Mouse (Mus musculus) hindbrain, postnatal 0 days (tissue): ENCODE results near the gene Zmym6. TPM values are rescaled to one million over a fixed set of nuclear protein-coding genes. Genes with fewer than 3 reads are reported as not detected.

Experiments used
- ATAC-seq: fragments of 200-750 bp; cut with Nextera tagmentation; 2 replicates; pipeline ENCODE4 v1.8.0; 2017; ENCODE audit warnings: mild to moderate bottlenecking, moderate TSS enrichment, moderate library complexity
- DNase-seq: peaks from one replicate; pipeline ENCODE4 v3.0.0-alpha.2; 2015; ENCODE audit warnings: low spot score
- H3K27ac ChIP-seq: fragments of 300-500 bp; sonication (generic); 2 replicates; pipeline ENCODE4 v1.5.1; 2014; ENCODE audit warnings: mild to moderate bottlenecking
- H3K27me3 ChIP-seq: fragments of 300-500 bp; sonication (generic); 2 replicates; pipeline ENCODE4 v1.6.1; 2014; ENCODE audit warnings: low read length, mixed read lengths; ENCODE audit not compliant: insufficient read depth
- H3K36me3 ChIP-seq: fragments of 300-500 bp; sonication (generic); 2 replicates; pipeline ENCODE4 v1.6.1; 2014; ENCODE audit warnings: low read length, mixed read lengths; ENCODE audit not compliant: insufficient read depth
- H3K4me1 ChIP-seq: fragments of 300-500 bp; sonication (generic); 2 replicates; pipeline ENCODE4 v1.6.1; 2014; ENCODE audit warnings: antibody characterized with exemption, low read length, mixed read lengths; ENCODE audit not compliant: insufficient read depth
- H3K4me2 ChIP-seq: fragments of 300-500 bp; sonication (generic); 2 replicates; pipeline ENCODE4 v1.6.1; 2014; ENCODE audit warnings: low read depth, mild to moderate bottlenecking, low read length, moderate library complexity, mixed read lengths
- H3K4me3 ChIP-seq: fragments of 300-500 bp; sonication (generic); 2 replicates; pipeline ENCODE4 v1.5.1; 2014; ENCODE audit warnings: low read length
- H3K9ac ChIP-seq: fragments of 300-500 bp; sonication (generic); replicated peaks from 2 replicates; pipeline ENCODE4 v1.6.1; 2014; ENCODE audit warnings: mild to moderate bottlenecking, low read length, moderate library complexity, mixed read lengths
- H3K9me3 ChIP-seq: fragments of 300-500 bp; sonication (generic); 2 replicates; pipeline ENCODE4 v1.6.1; 2016; ENCODE audit warnings: low read length, mixed read lengths
- CTCF ChIP-seq: IDR thresholded peaks from 2 replicates; pipeline ENCODE4 v1.5.1; 2016; ENCODE audit warnings: antibody characterized with exemption, control low read depth, low read depth
- WGBS: fragments of 180-500 bp; shearing (Covaris S2); extraction: QIAGEN DNeasy Blood & Tissue Kit; methylation state at CpG from one replicate; pipeline ENCODE4 v1.1.7; 2014; 5-methylcytosine and 5-hydroxymethylcytosine counted together
- polyA plus RNA-seq: library from polyadenylated mRNA; unstranded; fragments of >200 nt; fragmentation: Nextera tagmentation; extraction: Ambion mirVana; gene quantifications from 2 replicates; pipeline ENCODE4 v1.2.1, GENCODE M21; 2015
- total RNA-seq: library from RNA; depleted of rRNA; stranded (reverse); fragments of >200 nt; gene quantifications from 2 replicates; pipeline ENCODE4 v1.2.3, GENCODE M21; 2014

The Zmym6 gene
- total and polyA plus RNA-seq, 2 experiments from 2014 or later, result 18.3 to 20.6 TPM

DNA sequence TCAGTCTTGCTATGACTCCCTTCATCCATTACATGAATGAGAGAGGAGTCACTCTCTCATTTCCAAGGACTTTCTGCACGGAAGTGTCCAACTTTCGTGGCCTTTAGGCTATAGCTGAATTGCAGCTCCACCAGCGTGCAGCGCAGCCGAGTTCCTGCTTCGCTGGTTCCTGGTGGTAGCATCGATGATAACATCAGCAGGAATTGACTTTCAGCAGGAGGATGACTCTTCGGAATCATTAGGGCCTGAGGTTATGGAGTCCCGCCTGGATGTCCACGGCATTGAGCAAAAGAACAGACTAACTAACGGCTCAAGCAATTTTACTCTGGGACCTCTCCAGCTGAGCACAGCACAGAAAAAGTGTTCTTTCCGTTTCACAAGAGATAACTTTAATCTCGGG, 72.8 kb downstream of the Zmym6 start:
- DNase-seq, result no peak
- Histone ChIP-seq H3K4me1 (no peaks in the 10 kb centered on the region), H3K9me3 (peaks cover 4% of the 10 kb centered on the region; the same call in 1 of the 2 replicates), H3K4me2 (no peak overlapping the region), H3K9ac (no peak overlapping the region), H3K27ac (no peak overlapping the region), H3K27me3 (no peaks in the 10 kb centered on the region), H3K4me3 (no peak overlapping the region), H3K36me3 (no peaks in the 10 kb centered on the region)
- ATAC-seq, result no peak
- WGBS, result 82% methylated on average over 13 of the region's 13 CpGs
- TF ChIP-seq CTCF, result no peak

DNA sequence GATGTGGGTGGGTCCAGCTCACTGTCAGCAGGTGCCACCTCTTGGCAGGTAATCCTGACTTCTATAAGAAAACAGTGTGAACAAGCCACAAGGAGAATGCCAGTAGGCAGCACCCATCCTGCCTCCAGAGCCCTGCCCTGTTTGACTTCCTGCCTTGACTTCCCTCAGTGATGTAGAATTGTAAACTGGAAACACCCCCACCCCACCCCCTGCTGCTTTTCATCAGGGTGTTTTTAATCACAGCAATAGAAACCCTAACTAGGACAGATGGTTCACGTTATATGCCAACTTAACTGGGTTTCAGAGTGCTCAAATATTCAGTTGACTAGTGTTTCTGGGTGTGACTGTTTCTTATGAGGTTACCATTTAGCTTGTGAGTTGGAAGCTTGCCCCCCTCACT, 76.2 kb downstream of the Zmym6 start:
- H3K36me3 ChIP-seq, result no peaks in the 10 kb centered on the region
- H3K4me2 ChIP-seq, result no peak overlapping the region
- WGBS, result 66% methylated on average over 1 of the region's 1 CpGs
- no peak overlapping the region for H3K9ac ChIP-seq
- no peaks in the 10 kb centered on the region for H3K27me3 ChIP-seq
- ATAC-seq, result no peak
- no peak overlapping the region for H3K4me3 ChIP-seq
- TF ChIP-seq CTCF, result no peak
- DNase-seq, result no peak
- H3K9me3 ChIP-seq, result peaks cover 3% of the 10 kb centered on the region; the same call in 1 of the 2 replicates
- no peak overlapping the region for H3K27ac ChIP-seq
- no peaks in the 10 kb centered on the region for H3K4me1 ChIP-seq

DNA sequence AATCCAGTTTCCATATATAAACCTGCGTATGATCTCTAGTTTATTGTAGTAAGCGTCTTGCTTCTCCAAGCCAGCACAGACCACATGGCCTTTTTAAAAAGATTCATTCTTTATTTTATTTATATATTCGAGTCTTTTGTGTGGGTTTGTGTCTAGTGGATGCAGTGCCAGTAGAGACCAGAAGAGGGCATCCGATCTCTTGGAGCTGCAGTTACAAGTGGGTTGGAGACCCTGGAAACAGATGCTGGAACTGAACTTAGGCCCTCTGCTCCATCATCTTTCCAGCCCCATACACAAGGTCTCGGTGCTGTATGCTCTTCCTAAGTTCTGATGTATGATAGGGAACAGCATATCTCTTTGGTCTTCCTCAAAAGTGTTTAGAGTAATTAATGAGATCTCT, 78.6 kb downstream of the Zmym6 start:
- no peak overlapping the region for H3K9ac ChIP-seq
- no peak for DNase-seq
- TF ChIP-seq CTCF, result peak; percentile 39; the same call in 1 of the 2 replicates
- no peaks in the 10 kb centered on the region for H3K9me3 ChIP-seq
- ATAC-seq, result no peak
- H3K4me2 ChIP-seq, result no peak overlapping the region
- no peaks in the 10 kb centered on the region for H3K36me3 ChIP-seq
- 67% methylated on average over 5 of the region's 5 CpGs for WGBS
- H3K27me3 ChIP-seq, result no peaks in the 10 kb centered on the region
- no peak overlapping the region for H3K4me3 ChIP-seq
- no peaks in the 10 kb centered on the region for H3K4me1 ChIP-seq
- no peak overlapping the region for H3K27ac ChIP-seq

DNA sequence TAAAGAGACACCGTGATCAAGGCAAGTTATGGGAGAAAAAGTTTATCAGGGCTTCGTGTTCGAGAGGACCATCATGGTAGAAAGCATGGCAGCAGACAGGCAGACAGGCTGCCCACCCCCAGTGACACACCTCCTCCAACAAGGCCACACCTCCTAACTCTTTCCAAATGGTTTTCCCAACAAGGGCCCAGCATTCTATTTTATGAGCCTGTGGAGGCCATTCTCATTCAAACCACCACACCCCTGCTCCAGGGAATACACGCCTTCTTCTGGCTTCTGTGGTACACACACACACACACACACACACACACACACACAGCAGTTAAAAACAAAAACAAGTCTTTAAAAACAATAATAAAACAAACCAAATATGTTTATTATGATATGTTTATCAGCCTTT, 80.6 kb downstream of the Zmym6 start:
- no peak for TF ChIP-seq CTCF
- no peak overlapping the region for H3K4me3 ChIP-seq
- no peak overlapping the region for H3K4me2 ChIP-seq
- no peaks in the 10 kb centered on the region for H3K4me1 ChIP-seq
- 84% methylated on average over 4 of the region's 4 CpGs for WGBS
- no peaks in the 10 kb centered on the region for H3K27me3 ChIP-seq
- H3K36me3 ChIP-seq, result no peaks in the 10 kb centered on the region
- ATAC-seq (no peak), DNase-seq (no peak)
- H3K9ac ChIP-seq, result no peak overlapping the region
- H3K9me3 ChIP-seq, result no peaks in the 10 kb centered on the region
- H3K27ac ChIP-seq, result no peak overlapping the region

DNA sequence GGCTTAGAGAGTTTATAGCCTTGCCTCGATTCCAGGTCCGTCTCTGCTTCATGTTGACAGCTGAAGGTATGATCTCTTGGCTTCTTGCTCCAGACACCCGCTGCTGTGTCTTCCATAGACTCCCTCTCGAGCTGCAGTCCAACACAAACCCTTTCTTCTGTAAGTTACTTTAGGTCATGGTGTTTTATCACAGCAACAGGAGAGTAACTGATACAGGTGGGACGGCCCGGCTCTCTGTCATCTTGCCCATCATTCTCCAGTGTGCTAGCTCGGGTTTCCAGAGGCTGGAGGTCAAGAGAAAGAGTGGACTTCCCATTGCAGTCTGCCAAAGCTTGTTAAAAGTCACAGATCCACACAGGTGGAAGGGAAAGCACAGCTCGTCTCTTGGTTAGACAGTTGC, 86.7 kb downstream of the Zmym6 start:
- 74% methylated on average over 8 of the region's 8 CpGs for WGBS
- H3K9me3 ChIP-seq, result no peaks in the 10 kb centered on the region
- DNase-seq (no peak), ATAC-seq (no peak)
- H3K4me1 ChIP-seq, result no peaks in the 10 kb centered on the region
- H3K36me3 ChIP-seq, result no peaks in the 10 kb centered on the region
- no peak overlapping the region for H3K9ac ChIP-seq
- no peak for TF ChIP-seq CTCF
- no peak overlapping the region for H3K4me3 ChIP-seq
- H3K27ac ChIP-seq, result no peak overlapping the region
- no peaks in the 10 kb centered on the region for H3K27me3 ChIP-seq
- H3K4me2 ChIP-seq, result no peak overlapping the region

DNA sequence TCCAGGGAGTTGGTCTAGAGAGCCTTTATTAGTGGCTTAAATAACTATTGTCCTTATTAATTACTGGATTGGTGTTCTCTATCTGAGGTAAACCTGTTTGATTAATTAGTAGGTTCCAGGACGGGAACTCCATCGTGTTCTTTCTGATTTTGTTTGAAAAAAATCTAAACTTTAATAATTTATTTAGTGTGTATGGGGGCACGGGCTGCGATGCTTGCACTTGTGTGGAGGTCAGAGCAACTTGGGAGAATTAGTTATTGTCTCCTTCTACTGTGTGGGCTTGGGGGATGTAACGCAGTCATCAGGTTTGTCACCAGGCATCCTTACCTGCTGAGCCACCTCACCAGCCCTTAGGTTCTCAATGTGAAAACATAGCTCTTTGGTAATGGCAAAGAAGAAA, 89.9 kb downstream of the Zmym6 start:
- Histone ChIP-seq H3K36me3 (no peaks in the 10 kb centered on the region), H3K27ac (no peak overlapping the region), H3K4me1 (peaks cover 14% of the 10 kb centered on the region; the same call in 1 of the 2 replicates), H3K4me3 (no peak overlapping the region), H3K9me3 (no peaks in the 10 kb centered on the region), H3K4me2 (no peak overlapping the region), H3K9ac (no peak overlapping the region), H3K27me3 (no peaks in the 10 kb centered on the region)
- no peak for TF ChIP-seq CTCF
- no peak for DNase-seq
- WGBS, result 75% methylated on average over 5 of the region's 5 CpGs
- no peak for ATAC-seq

DNA sequence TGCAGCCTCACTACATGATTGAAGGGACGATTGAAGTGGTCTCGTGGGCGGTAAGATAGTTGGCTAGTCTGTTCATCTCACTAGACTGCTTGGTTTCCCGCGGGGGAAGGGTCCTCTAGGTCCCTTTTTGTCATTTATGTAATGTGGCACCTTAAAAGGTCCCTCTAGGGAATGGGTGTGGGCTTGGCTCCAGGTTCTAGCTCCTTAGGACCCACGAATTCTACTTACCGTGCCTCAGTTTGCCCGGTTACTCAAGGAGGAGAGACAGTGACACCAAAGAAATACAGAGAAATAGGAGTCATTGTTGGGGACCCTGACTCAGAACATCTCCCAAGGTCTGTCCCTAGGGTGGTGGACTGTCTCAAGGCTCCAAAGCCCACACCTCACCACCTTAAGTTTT, 90.5 kb downstream of the Zmym6 start:
- H3K27ac ChIP-seq, result peak overlapping the region; percentile 89; the same call in 1 of the 2 replicates
- DNase-seq (no peak), ATAC-seq (peak; percentile 11; the same call in 1 of the 2 replicates)
- peak overlapping the region; percentile 92 for H3K4me2 ChIP-seq
- peak overlapping the region; percentile 95 for H3K4me3 ChIP-seq
- TF ChIP-seq CTCF, result no peak
- H3K27me3 ChIP-seq, result no peaks in the 10 kb centered on the region
- H3K4me1 ChIP-seq, result peaks cover 14% of the 10 kb centered on the region; the same call in 1 of the 2 replicates
- H3K9me3 ChIP-seq, result no peaks in the 10 kb centered on the region
- H3K9ac ChIP-seq, result peak overlapping the region; percentile 88; the same call in 1 of the 2 replicates
- WGBS, result 16% methylated on average over 8 of the region's 8 CpGs
- no peaks in the 10 kb centered on the region for H3K36me3 ChIP-seq
